Mouse (Mus musculus) layer of hippocampus, postnatal 14 days (tissue): ENCODE measurements around the gene Smim24. TPM values are rescaled to one million over a fixed set of nuclear protein-coding genes. Genes with fewer than 3 reads are reported as not detected.

ENCODE experiments used
- DNase-seq, 2 experiments: peaks; one replicate each; pipeline ENCODE4 v3.0.0; 2021 to 2022; ENCODE audit warnings: low spot score in 2 of 2, mixed read lengths in 1 of 2
- total RNA-seq, 2 experiments: library from RNA; stranded (reverse); gene quantifications; 2 replicates each; pipeline ENCODE4 v1.2.3; 2021

Gene Smim24
- total RNA-seq, 2 experiments from 2014 or later, result 1.1 to 1.5 TPM

DNA sequence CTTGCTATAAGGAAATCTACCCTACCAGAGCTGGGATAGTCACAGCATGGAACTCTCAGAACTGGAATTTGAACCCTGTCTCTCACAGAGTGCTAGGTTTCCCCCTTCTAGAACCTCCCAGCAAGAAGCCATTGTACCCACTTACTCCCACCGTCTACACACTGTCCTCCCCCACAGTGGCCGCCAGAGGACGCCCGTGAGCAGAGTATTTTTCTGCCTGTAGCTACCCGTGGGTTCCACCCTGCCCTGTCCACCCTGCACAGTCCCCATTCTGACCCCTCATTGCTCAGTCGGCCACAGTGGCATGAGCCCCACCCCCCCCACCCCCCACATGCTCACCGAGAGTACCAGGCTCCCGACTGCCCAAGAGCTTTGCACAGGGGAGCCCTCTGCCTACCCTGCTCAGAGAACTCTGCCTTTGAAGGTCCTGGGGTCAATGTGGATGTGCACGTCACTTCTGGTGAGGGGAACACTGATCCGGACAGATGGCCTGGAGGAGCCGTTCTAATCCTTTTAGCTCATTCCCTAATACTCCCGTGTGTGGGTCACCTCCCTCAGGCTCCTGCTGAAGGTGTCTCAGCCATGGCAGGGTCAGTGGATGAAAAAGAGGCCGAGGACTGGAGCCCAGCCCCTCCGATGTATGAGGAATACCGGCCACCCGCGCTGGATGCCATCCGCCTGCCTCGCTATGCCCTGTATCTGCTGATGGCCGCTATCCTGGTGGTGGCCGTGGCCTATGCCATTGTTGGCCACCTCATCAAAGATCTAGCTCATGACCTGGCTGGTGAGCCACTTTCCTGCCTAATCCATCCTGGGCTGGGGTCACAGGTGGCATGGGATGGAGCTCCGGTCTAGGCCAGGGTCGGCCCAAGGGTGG lies 2.8 kb upstream of the Smim24 start:
- peak; percentile 80 to 84 for DNase-seq

GRCm38 (mm10) chr10:81390678-81390965 lies 2.2 kb upstream of the Smim24 start:
- no peak for DNase-seq

GRCm38 (mm10) chr10:81392270-81392669 lies 581 bp upstream of the Smim24 start:
- no peak for DNase-seq

DNA sequence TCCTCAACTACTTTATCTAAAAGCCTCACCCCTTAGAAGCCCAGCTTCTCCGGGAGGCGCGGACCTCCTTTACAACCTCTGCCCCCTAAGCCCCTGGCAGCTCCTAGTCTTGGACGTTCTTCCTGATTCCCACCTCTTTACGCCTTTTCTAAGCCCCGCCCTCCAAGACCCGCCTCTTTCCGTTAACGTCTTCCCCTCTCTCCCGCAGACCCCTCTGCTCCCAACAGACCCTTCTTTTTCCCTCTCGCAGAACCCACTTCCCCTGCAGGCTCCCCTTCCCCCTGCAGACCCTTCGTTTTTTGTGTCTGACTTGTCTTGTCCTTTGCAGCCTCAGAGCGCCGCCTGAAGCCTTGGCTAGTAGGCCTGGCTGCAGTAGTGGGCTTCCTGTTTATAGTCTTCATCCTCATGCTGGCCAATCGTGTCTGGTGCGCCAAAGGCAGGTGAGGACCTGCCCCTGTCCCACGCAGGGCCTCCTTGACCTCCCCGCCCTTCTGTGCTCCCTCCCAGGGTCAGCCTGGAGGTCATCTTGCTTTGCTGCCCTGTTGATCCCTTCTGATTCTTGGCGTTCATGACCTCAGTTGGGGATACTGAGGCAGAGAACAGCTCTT lies 709 bp downstream of the Smim24 start:
- no peak for DNase-seq

- peak; percentile 68 for DNase-seq
Observed at GRCm38 (mm10) chr10:81395127-81395526, 2.3 kb downstream of the Smim24 start.

GRCm38 (mm10) chr10:81395865-81396264 lies 3.0 kb downstream of the Smim24 start:
- DNase-seq, result no peak

DNA sequence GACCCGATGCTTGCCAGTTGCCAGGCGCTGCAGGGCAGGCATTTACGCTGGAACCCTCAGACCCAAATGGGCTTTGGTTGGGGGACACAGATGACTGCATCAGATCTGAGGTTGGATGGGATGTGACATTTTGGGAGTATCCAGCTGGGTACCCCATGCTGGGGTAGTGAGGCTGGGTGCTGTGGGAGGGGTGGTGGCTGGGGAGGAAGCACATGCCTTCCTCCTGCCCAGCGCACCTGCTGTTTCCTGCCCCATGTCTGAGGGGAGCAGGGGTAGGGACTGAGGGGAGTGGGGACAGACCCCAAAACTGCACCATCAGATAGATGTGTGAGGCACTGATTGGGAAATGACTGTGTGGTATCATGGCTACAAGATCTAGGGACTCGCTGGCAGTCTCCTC lies 3.9 kb downstream of the Smim24 start:
- no peak for DNase-seq

GRCm38 (mm10) chr10:81399296-81399695 lies 6.4 kb downstream of the Smim24 start:
- DNase-seq, result no peak

- no peak for DNase-seq
Observed at GRCm38 (mm10) chr10:81399798-81400308, 7.0 kb downstream of the Smim24 start.

GRCm38 (mm10) chr10:81400371-81401204 lies 7.7 kb downstream of the Smim24 start:
- no peak for DNase-seq

DNA sequence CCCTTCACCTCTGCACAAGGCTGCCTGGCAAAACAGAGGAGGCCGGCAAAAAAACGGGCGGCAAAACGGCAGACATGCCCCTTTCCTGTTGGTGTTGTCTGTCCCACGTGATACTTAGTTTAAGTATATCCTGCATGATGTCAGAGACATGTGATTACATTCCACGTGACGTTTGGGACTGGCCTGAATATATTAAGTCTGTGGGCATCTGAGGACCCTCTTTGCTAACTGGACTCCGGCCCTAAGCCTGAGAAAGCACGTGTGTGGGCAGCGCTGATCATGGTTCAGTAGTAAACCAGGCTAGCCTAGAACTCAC lies 8.3 kb downstream of the Smim24 start:
- no peak for DNase-seq

DNA sequence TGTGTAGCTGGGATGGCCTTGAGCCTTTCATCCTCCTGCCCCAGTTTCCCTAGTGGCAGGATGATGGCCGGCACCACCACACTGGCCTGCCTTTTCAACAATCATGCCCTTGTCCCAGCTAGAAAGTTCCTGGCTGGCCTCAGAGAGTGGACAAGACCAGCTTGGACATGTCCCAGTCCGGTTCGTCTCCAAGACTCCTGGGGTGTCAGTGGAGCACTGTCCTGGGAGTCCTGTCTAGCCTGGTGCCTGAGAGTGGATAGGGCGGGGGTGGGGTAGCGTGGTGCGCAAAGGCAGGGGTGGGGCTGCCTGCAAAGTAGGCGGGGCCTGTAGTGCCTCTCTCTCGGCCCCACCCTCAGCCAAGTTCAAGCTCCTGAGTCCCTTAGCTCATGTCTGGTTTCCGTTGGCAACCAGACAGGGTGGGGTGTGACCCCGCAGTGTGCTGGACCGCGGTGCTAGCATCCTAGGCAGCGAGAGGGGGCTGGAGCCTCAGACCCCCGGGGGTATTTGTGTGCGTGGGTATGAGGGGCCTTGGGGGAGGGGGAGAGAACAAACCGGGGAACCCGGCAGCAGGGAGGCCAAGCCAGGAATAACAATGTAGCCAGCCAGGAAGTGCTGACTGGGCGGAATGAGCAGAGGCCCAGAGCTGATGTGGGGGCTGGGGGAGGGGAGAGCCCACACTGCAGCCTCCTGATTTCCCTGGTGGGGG lies 8.8 kb downstream of the Smim24 start:
- peak; percentile 61 to 66 for DNase-seq

GRCm38 (mm10) chr10:81402227-81402765 lies 9.4 kb downstream of the Smim24 start:
- DNase-seq, result no peak

- no peak for DNase-seq
Observed at GRCm38 (mm10) chr10:81403511-81403910, 10.7 kb downstream of the Smim24 start.

- DNase-seq, result no peak
Observed at GRCm38 (mm10) chr10:81404082-81404481, 11.2 kb downstream of the Smim24 start.

DNA sequence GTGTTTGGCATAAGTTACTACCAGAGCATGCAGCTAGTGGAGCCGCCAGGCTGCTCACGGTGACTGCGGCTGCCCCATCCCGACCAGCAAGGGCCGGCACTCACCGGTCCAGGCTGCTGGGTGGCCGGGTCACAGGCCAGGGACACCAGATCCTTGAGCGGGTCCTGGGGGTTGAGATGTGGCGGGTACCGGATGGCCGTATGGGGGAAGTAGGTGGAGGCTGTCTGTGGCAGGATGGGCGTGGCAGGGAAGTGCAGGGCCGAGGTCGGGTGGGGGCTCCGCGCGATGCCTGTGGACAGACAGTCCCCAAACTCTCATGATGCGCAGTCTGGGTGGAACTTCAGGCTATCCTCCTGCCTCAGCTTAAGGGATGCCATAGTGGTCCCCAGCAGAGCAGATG lies 11.9 kb downstream of the Smim24 start:
- no peak for DNase-seq

GRCm38 (mm10) chr10:81405588-81406201 lies 12.8 kb downstream of the Smim24 start:
- DNase-seq, result peak in 1 of 2 experiments; percentile 64

- DNase-seq, result no peak
Observed at GRCm38 (mm10) chr10:81406504-81407440, 13.9 kb downstream of the Smim24 start.
